Mouse (Mus musculus): ENCODE measurements around the gene Kcnk12.

DNA sequence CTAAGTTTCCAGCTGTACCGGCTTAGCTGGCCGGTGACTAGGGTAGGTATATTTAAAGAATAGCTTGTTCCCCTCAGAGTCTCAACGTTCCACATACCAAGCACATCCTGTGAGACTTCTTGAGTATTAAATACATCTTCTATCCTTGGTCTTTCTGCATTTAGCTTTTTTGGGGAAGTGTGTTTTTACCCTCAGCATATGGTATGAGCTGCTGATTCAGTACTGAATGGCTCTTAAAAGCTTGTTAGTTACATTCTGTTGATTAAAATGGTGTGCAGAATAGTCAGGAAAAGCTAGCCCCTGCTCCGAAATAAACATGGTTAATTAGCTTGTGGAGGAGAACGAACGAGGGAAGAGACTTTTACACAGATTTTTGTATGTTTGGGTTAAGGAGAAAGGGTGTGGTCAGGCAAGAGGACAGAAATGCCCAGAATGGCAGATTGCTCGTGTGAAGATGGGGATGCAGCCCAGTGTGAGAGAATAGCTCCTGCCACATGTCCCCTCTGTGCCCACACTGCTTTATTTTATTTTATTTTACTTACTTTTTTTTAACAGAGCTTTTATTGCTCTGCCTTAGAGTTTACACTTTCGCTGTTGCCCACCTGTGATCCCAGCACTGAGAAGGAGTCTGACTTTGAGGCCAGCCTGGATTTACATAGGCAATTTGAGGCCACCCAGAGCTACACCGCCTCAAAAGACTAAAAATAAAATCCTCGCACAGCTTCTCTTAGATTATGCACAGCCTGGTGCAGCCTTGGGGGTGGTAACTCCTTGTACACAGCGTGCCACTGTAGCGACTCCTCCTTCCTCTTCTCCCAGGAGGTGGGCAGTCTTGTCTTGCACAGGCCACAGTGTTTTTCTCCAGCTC is 71.1 kb downstream of the Kcnk12 start:
- no peak for TF ChIP-seq CTCF (conservative IDR thresholded peaks at IDR 0.05 in 1 of 2, IDR thresholded peaks at IDR 0.05 in 1 of 2; ENCODE audit: low read depth in 2 of 2, low read length in 2 of 2)
- TF ChIP-seq ZC3H11A (IDR thresholded peaks at IDR 0.05; ENCODE audit: low read depth, low read length): no peak
- no peak for TF ChIP-seq RAD21 (IDR thresholded peaks at IDR 0.05; ENCODE audit: low read depth, low read length)
- TF ChIP-seq IRF4 (IDR thresholded peaks at IDR 0.05; ENCODE audit: low read depth, low read length): no peak
- TF ChIP-seq E2F4 (IDR thresholded peaks at IDR 0.05; ENCODE audit: insufficient replicate concordance, low read depth, low read length): no peak
- no peak for TF ChIP-seq MAX (IDR thresholded peaks at IDR 0.05; ENCODE audit: low read length)
